Mouse (Mus musculus) spleen, adult 12 weeks (tissue): ENCODE measurements around the gene Kif1c.

ENCODE experiments used
- DNase-seq: peaks from one replicate; pipeline ENCODE4 v3.0.0; 2022; ENCODE audit warnings: low spot score

The Kif1c gene

GRCm38 (mm10) chr11:70667271-70668150, 32.8 kb upstream of the Kif1c start:
- DNase-seq = no peak

- DNase-seq = no peak
These were observed 32.0 kb upstream of the Kif1c start for GRCm38 (mm10) chr11:70668335-70668770.

- DNase-seq = peak; percentile 90
These were observed 31.4 kb upstream of the Kif1c start, which contains the start of gene Spag7 for GRCm38 (mm10) chr11:70668771-70669505. TSS of gene Spag7 (minus strand) at chr11:70669416.

- DNase-seq = peak; percentile 72
These were observed 30.6 kb upstream of the Kif1c start for GRCm38 (mm10) chr11:70669582-70670345.

GRCm38 (mm10) chr11:70670483-70670882, 29.9 kb upstream of the Kif1c start:
- DNase-seq = no peak

GRCm38 (mm10) chr11:70671333-70672047, 28.9 kb upstream of the Kif1c start:
- DNase-seq = no peak

- DNase-seq = no peak
These were observed 26.3 kb upstream of the Kif1c start for GRCm38 (mm10) chr11:70674014-70674413.

- DNase-seq = no peak
These were observed 25.8 kb upstream of the Kif1c start for GRCm38 (mm10) chr11:70674501-70674900.

GRCm38 (mm10) chr11:70678092-70678491, 22.3 kb upstream of the Kif1c start:
- DNase-seq = no peak

- DNase-seq = no peak
These were observed 21.8 kb upstream of the Kif1c start for GRCm38 (mm10) chr11:70678576-70678975.

GRCm38 (mm10) chr11:70679361-70679760, 21.0 kb upstream of the Kif1c start:
- DNase-seq = no peak

- no peak for DNase-seq
These were observed 20.5 kb upstream of the Kif1c start for GRCm38 (mm10) chr11:70679894-70680293.

GRCm38 (mm10) chr11:70681170-70681569, 19.2 kb upstream of the Kif1c start:
- DNase-seq = no peak

GRCm38 (mm10) chr11:70681897-70682581, 18.3 kb upstream of the Kif1c start:
- no peak for DNase-seq

- DNase-seq = no peak
These were observed 16.7 kb upstream of the Kif1c start for GRCm38 (mm10) chr11:70683640-70684039.

- peak; percentile 22 for DNase-seq
These were observed 13.3 kb upstream of the Kif1c start for GRCm38 (mm10) chr11:70686901-70687566.

- DNase-seq = peak; percentile 53
These were observed 12.6 kb upstream of the Kif1c start, which contains the start of gene Camta2 for GRCm38 (mm10) chr11:70687601-70688199. TSS of gene Camta2 (minus strand) at chr11:70688105.

- DNase-seq = no peak
These were observed 12.0 kb upstream of the Kif1c start for GRCm38 (mm10) chr11:70688372-70688771.

GRCm38 (mm10) chr11:70689578-70689977, 10.8 kb upstream of the Kif1c start:
- no peak for DNase-seq

GRCm38 (mm10) chr11:70693504-70693903, 6.8 kb upstream of the Kif1c start:
- no peak for DNase-seq
